Mouse (Mus musculus): ENCODE data around the gene Hspa2. TPM values are rescaled to one million over a fixed set of nuclear protein-coding genes. Genes with fewer than 3 reads are reported as not detected.
A peak's percentile ranks its signal among the peaks of the same experiment; 100 is the strongest.

Hspa2 gene
- total and polyA plus RNA-seq, 3 experiments, result 3.4 to 5.3 (median 3.8) TPM

DNA sequence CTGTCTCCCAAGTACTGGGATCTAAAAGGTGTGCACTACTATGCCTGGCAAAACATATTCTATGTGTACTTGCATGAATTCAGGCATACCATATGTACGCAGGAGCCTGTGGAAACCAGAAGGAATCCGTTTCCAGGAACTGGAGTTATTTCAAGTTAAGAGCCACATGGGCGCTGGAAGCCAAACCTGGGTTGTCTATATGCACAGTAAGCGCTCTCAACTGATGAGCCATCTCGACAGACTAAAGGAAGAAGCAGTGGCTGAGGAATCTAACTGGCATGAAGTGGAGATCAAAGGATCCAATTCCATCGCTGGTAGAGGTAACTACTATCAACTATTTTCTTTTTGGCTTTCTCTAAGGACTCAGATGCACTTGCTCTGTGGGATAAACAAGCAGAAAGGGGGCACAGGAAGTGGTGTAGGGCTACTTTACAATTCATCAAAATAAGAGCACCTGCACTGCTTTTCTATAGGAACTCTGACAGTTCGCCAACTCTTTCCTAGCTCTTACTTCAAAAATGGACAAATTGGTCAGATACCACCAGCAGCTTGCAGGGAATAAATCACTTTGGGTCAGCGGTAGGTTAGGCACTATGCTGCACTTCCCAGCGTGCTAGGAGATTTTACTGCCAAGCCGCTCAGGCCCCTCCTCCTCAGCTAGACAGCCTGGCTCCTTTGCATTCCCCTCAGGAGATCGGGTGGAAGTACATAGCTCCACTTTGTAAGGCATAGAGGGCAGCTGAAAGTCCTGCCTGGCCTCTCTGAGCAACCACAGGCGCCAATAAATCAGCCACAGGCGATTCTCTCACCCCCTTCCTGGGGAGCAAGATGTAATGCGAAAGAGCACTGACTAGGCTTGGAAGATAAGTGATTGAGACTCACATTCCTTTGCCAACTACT, 36.6 kb upstream of the Hspa2 start (continued):
- TF ChIP-seq GABPA (IDR thresholded peaks at IDR 0.05; ENCODE audit: insufficient replicate concordance, low read depth, low read length) (no peak), POLR2A (IDR thresholded peaks at IDR 0.05; ENCODE audit: low read depth, low read length) (peak; percentile 60), ELF1 (IDR thresholded peaks at IDR 0.05; ENCODE audit: low read depth, low read length) (no peak)

GRCm38 (mm10) chr12:76368201-76368789, 35.7 kb upstream of the Hspa2 start:
- Histone ChIP-seq H3K9me3 (replicated peaks; ENCODE audit: low read length) (no peaks in the 10 kb centered on the region), H3K4me2 (ENCODE audit: insufficient read depth, low read depth, poor library complexity, severe bottlenecking) (peak overlapping the region; percentile 88), H3K9ac (ENCODE audit: insufficient read depth, low read depth) (peak overlapping the region; percentile 96), H3K36me3 (replicated peaks in 1 of 2; ENCODE audit: control insufficient read depth in 1 of 2, insufficient read depth in 1 of 2, low read length in 1 of 2) (peaks cover 0 to 10% of the 10 kb centered on the region in 2 experiments), H3K4me1 (ENCODE audit: control insufficient read depth in 1 of 2, insufficient read depth in 2 of 2) (peaks cover 0 to 47% of the 10 kb centered on the region in 2 experiments; a peak in 3 of 4 replicates), H3K27me3 (replicated peaks) (no peaks in the 10 kb centered on the region), H3K27ac (ENCODE audit: insufficient read depth, low read depth) (peak overlapping the region; percentile 55), H3K4me3 (replicated peaks in 1 of 3; ENCODE audit: low read depth in 2 of 3, low read length in 2 of 3, poor library complexity in 1 of 3) (peak overlapping the region; percentile 75 to 99 (median 76)), H3K79me2 (replicated peaks; ENCODE audit: control insufficient read depth, extremely low read depth, insufficient read depth, poor library complexity, severe bottlenecking) (peaks cover 77% of the 10 kb centered on the region)
- no peak for TF ChIP-seq ZC3H11A (IDR thresholded peaks at IDR 0.05; ENCODE audit: low read depth, low read length)
- TF ChIP-seq UBTF (IDR thresholded peaks at IDR 0.05; ENCODE audit: low read depth, low read length), result no peak
- TF ChIP-seq MYC (IDR thresholded peaks at IDR 0.05; ENCODE audit: low read depth, low read length), result peak; percentile 80
- TF ChIP-seq POLR2A (IDR thresholded peaks at IDR 0.05; ENCODE audit: low read depth, low read length), result peak; percentile 29; the same call in 1 of the 2 replicates
- TF ChIP-seq USF2 (conservative IDR thresholded peaks at IDR 0.05; ENCODE audit: low read depth, low read length), result peak; percentile 30
- TF ChIP-seq CHD1 (IDR thresholded peaks at IDR 0.05; ENCODE audit: low read depth, low read length), result peak; percentile 2; the same call in 1 of the 2 replicates
- peak; percentile 89 for TF ChIP-seq MAX (IDR thresholded peaks at IDR 0.05; ENCODE audit: low read length)
- no peak for TF ChIP-seq JUND (conservative IDR thresholded peaks at IDR 0.05; ENCODE audit: low read depth, low read length)
- peak; percentile 19; the same call in 1 of the 2 replicates for TF ChIP-seq SIN3A (IDR thresholded peaks at IDR 0.05; ENCODE audit: low read length)
- TF ChIP-seq MXI1 (IDR thresholded peaks at IDR 0.05; ENCODE audit: low read depth, low read length), result peak; percentile 61
- TF ChIP-seq RAD21 (IDR thresholded peaks at IDR 0.05; ENCODE audit: low read depth, low read length), result no peak
- dilution Hi-C loops (cut with MboI; ENCODE audit: extremely low pct_ligation_motif_present, extremely low pct_unique_long_range_greater_than_20kb, low sequenced_read_pairs), result no loop called here
- no peak for DNase-seq (ENCODE audit: extremely low read depth)
- in situ Hi-C loops (cut with MboI; ENCODE audit: low pct_ligation_motif_present, low pct_unique_long_range_greater_than_20kb, low sequenced_read_pairs), result loop anchor here (10.0 kb wide), 1 partner anchor 227 kb away; no protein-coding TSS in a partner anchor

- peaks cover 0 to 10% of the 10 kb centered on the region in 2 experiments for H3K36me3 ChIP-seq (replicated peaks in 1 of 2; ENCODE audit: control insufficient read depth in 1 of 2, insufficient read depth in 1 of 2, low read length in 1 of 2)
- H3K27me3 ChIP-seq (replicated peaks), result no peaks in the 10 kb centered on the region
- TF ChIP-seq CHD2 (IDR thresholded peaks at IDR 0.05; ENCODE audit: low read length), result peak; percentile 75
- TF ChIP-seq SIN3A (IDR thresholded peaks at IDR 0.05; ENCODE audit: low read length), result peak; percentile 77; the same call in 1 of the 2 replicates
- 0 out of 2 replicates have a peak, but pooled peaks have one; percentile 34 for TF ChIP-seq MAZ (IDR thresholded peaks at IDR 0.05; ENCODE audit: low read depth, low read length)
- 0 out of 2 replicates have a peak, but pooled peaks have one; percentile 12 for TF ChIP-seq NRF1 (IDR thresholded peaks at IDR 0.05; ENCODE audit: low read depth, low read length)
- no peak for TF ChIP-seq TCF12 (IDR thresholded peaks at IDR 0.05; ENCODE audit: low read depth, low read length)
- 0 out of 2 replicates have a peak, but pooled peaks have one; percentile 7 for TF ChIP-seq ETS1 (conservative IDR thresholded peaks at IDR 0.05; ENCODE audit: low read depth, low read length)
- no peak for TF ChIP-seq ZKSCAN1 (IDR thresholded peaks at IDR 0.05; ENCODE audit: borderline replicate concordance, low read depth, low read length)
- in situ Hi-C loops (cut with MboI; ENCODE audit: low pct_ligation_motif_present, low pct_unique_long_range_greater_than_20kb, low sequenced_read_pairs), result loop anchor here (10.0 kb wide), 1 partner anchor 226 kb away; no protein-coding TSS in a partner anchor
- H3K9ac ChIP-seq (ENCODE audit: insufficient read depth, low read depth), result peak overlapping the region; percentile 96
- peak overlapping the region; percentile 98 for H3K27ac ChIP-seq (ENCODE audit: insufficient read depth, low read depth)
- dilution Hi-C loops (cut with MboI; ENCODE audit: extremely low pct_ligation_motif_present, extremely low pct_unique_long_range_greater_than_20kb, low sequenced_read_pairs), result no loop called here
- H3K79me2 ChIP-seq (replicated peaks; ENCODE audit: control insufficient read depth, extremely low read depth, insufficient read depth, poor library complexity, severe bottlenecking), result peaks cover 73% of the 10 kb centered on the region
- peak overlapping the region; percentile 75 to 99 (median 76) for H3K4me3 ChIP-seq (replicated peaks in 1 of 3; ENCODE audit: low read depth in 2 of 3, low read length in 2 of 3, poor library complexity in 1 of 3)
- DNase-seq (ENCODE audit: extremely low read depth), result no peak
- H3K9me3 ChIP-seq (replicated peaks; ENCODE audit: low read length), result no peaks in the 10 kb centered on the region
- peaks cover 0 to 47% of the 10 kb centered on the region in 2 experiments; a peak in 2 of 4 replicates for H3K4me1 ChIP-seq (ENCODE audit: control insufficient read depth in 1 of 2, insufficient read depth in 2 of 2)
- peak overlapping the region; percentile 88 for H3K4me2 ChIP-seq (ENCODE audit: insufficient read depth, low read depth, poor library complexity, severe bottlenecking)
Observed at GRCm38 (mm10) chr12:76368790-76369205, 35.2 kb upstream of the Hspa2 start.

All from CH12.LX (cell line).